Mouse (Mus musculus) kidney, adult 8-10 months (tissue): ENCODE data around the gene Olfr1362.

Source experiments
- DNase-seq, 2 experiments: peaks; one replicate each; pipeline ENCODE4 v3.0.0; 2022

The Olfr1362 gene

DNA sequence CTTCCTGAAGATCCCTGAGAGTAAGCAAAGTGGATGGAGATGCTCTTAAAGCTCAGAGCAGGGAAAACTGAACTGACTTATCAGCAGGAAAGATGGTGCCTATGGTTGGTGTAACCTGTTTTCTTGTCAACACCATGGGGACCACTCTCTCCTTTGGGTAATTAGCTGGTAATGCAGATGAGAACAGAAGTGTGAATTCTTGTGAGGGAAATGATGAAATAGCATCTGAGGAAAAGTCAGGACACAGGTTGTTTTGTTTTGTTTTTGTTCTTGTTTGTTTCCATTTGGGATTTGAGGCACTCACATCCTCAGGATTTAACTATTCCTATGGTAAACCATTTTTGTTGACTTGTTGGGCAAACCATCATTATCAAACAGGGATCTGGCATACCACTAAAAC is at the start of gene Olfr1362:
TSS of gene Olfr1362 (minus strand) at position 101 of the 400 bp plus-strand sequence.
- DNase-seq = no peak

GRCm38 (mm10) chr13:21663286-21663685 is 49.5 kb upstream of the Olfr1362 start, which contains the start of gene Olfr1361:
TSS of gene Olfr1361 (minus strand) at chr13:21663386.
- DNase-seq = no peak

DNA sequence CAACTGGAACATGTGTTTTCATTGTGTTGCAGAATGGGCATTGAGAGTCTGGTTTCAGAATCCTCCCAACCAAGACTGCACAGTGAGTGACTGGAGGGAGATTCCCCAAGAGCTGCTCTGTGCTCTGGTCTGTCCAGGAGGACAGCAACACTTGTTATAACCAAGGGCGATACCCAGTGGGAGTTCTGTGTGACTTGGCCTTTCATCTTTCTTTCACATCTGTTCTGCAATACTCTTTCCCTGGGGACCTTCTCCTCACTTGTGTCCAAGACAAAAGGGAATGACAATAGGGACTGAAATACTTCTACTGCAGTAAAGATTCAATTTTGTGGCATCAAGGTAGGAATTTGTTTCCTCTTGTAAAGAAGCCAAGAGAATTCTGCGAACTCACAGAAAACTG is 28.6 kb upstream of the Olfr1362 start, which contains the start of gene Olfr11:
TSS of gene Olfr11 (minus strand) at position 101 of the 400 bp plus-strand sequence.
- no peak for DNase-seq

DNA sequence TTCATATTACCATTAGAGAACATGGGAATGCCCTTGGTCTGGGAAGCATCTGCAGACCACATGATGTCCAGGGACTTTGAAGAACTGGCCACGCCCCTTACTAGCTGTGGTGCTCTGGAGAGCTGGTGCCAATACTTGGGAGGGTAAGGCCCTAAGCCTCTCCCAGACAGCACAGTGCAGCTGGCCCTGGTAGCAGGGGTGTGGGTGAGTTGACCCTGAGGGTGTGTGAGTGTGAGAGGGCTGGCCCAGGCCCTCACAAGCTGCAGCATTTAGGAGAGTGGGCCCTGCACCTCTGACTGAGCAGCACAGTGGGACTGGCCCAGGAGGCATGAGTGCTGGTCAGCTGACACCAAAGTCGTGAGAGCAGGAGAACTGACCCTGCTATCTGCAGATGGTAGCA is 22.2 kb downstream of the Olfr1362 start:
- no peak for DNase-seq

- DNase-seq = no peak
Measured at GRCm38 (mm10) chr13:21581659-21582058, 32.2 kb downstream of the Olfr1362 start, which contains the start of gene Olfr1364. TSS of gene Olfr1364 (minus strand) at chr13:21581759.
